Mouse (Mus musculus): ENCODE data around the gene Psmd3.

DNA sequence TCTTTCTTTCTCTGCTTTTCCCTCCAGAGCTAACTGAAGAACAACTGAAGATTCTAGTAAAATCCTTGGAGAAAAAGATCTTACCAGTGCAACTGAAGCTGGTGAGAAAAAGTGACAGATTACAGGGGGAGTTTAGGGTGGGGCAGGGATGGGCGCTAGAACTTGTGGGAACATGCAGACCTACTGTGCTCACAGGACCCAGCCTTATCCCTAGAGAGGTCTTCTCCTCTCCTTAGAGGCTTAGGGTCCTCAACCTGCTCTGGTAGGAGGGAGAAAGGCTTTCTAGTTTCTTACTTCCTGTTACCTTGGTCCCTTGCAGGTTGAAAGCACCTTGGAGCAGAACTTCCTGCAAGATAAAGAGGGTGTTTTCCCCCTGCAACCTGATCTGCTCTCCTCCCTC lies 44.9 kb upstream of the Psmd3 start:
- TF ChIP-seq CTCF (IDR thresholded peaks at IDR 0.05; ENCODE audit: control insufficient read depth, insufficient read depth, low read length) (no peak), POLR2A (IDR thresholded peaks at IDR 0.05; ENCODE audit: borderline replicate concordance, control insufficient read depth, low read depth, low read length) (no peak)

All from bone marrow, adult 2 months (tissue).